Comparison of ENCODE assay signal across 27 mouse cellular contexts in genomic region chr4:154056046-154056445, GRCm38 (mm10). TPM values are rescaled to one million over a fixed set of nuclear protein-coding genes. Genes with fewer than 3 reads are reported as not detected.
DNase-seq lines count a peak whose midpoint lies in the region; ATAC-seq and TF ChIP-seq lines count a peak whose summit lies in the region.
"Had no signal": no experiment of that assay in that cellular context is flagged by ENCODE, and none has a peak within 500 bp of the region (broad histone marks: within the 10 kb centered on the region; RNA-seq: fewer than 3 reads in every experiment).

No protein-coding gene starts in this region.

- H3K9me3 ChIP-seq in heart, postnatal 0 days (replicated peaks; ENCODE audit: control insufficient read depth, low read length): no peaks in the 10 kb centered on the region
- H3K9me3 ChIP-seq in heart, embryonic 10.5 days: no peaks in the 10 kb centered on the region
- no peaks in the 10 kb centered on the region for H3K9me3 ChIP-seq in embryonic facial prominence, embryonic 13.5 days
- H3K9me3 ChIP-seq: G1E; hindbrain, embryonic 13.5 days; intestine, embryonic 15.5 days had no signal

- WGBS in heart, postnatal 0 days: 56% methylated on average over 2 of the region's 2 CpGs
- 71% methylated on average over 2 of the region's 2 CpGs for whole genome bisulfite sequencing in heart, embryonic 10.5 days
- WGBS in embryonic facial prominence, embryonic 13.5 days: 40% methylated on average over 2 of the region's 2 CpGs
- WGBS in lung, adult 2 months: 58% methylated on average over 2 of the region's 2 CpGs

- no peak overlapping the region for H3K9ac ChIP-seq in heart, postnatal 0 days (replicated peaks; ENCODE audit: low read depth, low read length)
- H3K9ac ChIP-seq in embryonic facial prominence, embryonic 13.5 days: no peak overlapping the region
- H3K9ac ChIP-seq: forebrain, postnatal 0 days; hindbrain, embryonic 13.5 days; intestine, embryonic 15.5 days had no signal

- no peak for TF ChIP-seq CTCF in heart, postnatal 0 days (IDR thresholded peaks at IDR 0.05; ENCODE audit: low read depth)
- TF ChIP-seq CTCF in lung, adult 2 months (IDR thresholded peaks at IDR 0.05; ENCODE audit: insufficient read depth, low read length): no peak

- no peak for DNase-seq in heart, postnatal 0 days (ENCODE audit: low spot score)
- DNase-seq in heart, embryonic 10.5 days (ENCODE audit: low spot score): no peak
- DNase-seq in NIH3T3 (ENCODE audit: low read depth): peak; percentile 80
- DNase-seq in fibroblast of lung, adult 2 months (ENCODE audit: low read depth): peak; percentile 41
- no peak for DNase-seq in right cerebral cortex, postnatal 36 days (ENCODE audit: low spot score in 2 of 2)
- DNase-seq in lung, adult 2 months: no peak
- DNase-seq: B cell, adult 2 months; cerebellum, adult 11-12 months; cerebellum, adult 9-10 months; cerebellum, postnatal 25 days; forebrain, postnatal 0 days; gastrocnemius, postnatal 36 days; kidney, adult 18-20 months had no signal

- TF ChIP-seq EP300 in heart, postnatal 0 days (IDR thresholded peaks at IDR 0.05; ENCODE audit: low read depth): no peak

- H3K4me3 ChIP-seq in heart, postnatal 0 days (ENCODE audit: low read depth, low read length): no peak overlapping the region
- H3K4me3 ChIP-seq in heart, embryonic 10.5 days: no peak overlapping the region
- H3K4me3 ChIP-seq in embryonic facial prominence, embryonic 13.5 days: no peak overlapping the region
- no peak overlapping the region for H3K4me3 ChIP-seq in lung, adult 2 months (replicated peaks; ENCODE audit: extremely low read depth, low read depth, low read length)
- H3K4me3 ChIP-seq: erythroblast, embryonic 14.5 days; hindbrain, embryonic 13.5 days; intestine, embryonic 15.5 days had no signal

- ATAC-seq in heart, postnatal 0 days (ENCODE audit: insufficient read depth, low read depth): no peak
- no peak for ATAC-seq in embryonic facial prominence, embryonic 13.5 days (ENCODE audit: insufficient number of reproducible peaks, insufficient read depth, low FRiP score, low TSS enrichment, low read depth)
- ATAC-seq: CD4-positive, CD25-positive, alpha-beta regulatory T cell, adult 4 months; forebrain, postnatal 0 days; intestine, embryonic 15.5 days had no signal

- H3K36me3 ChIP-seq in heart, postnatal 0 days (replicated peaks; ENCODE audit: control insufficient read depth, insufficient read depth, low read length): no peaks in the 10 kb centered on the region
- H3K36me3 ChIP-seq in heart, embryonic 10.5 days: no peaks in the 10 kb centered on the region
- H3K36me3 ChIP-seq in embryonic facial prominence, embryonic 13.5 days: no peaks in the 10 kb centered on the region
- H3K36me3 ChIP-seq: G1E; hindbrain, embryonic 13.5 days; intestine, embryonic 15.5 days had no signal

- H3K4me2 ChIP-seq in heart, postnatal 0 days (ENCODE audit: low read depth, low read length): no peak overlapping the region
- H3K4me2 ChIP-seq in embryonic facial prominence, embryonic 13.5 days: no peak overlapping the region
- H3K4me2 ChIP-seq: heart, embryonic 11.5 days; hindbrain, embryonic 13.5 days; intestine, embryonic 15.5 days had no signal

- H3K27ac ChIP-seq in heart, postnatal 0 days (ENCODE audit: low read depth): 0 out of 2 replicates have a peak overlapping the region, but pooled peaks have one; percentile 26
- H3K27ac ChIP-seq in heart, embryonic 10.5 days: no peak overlapping the region
- peak overlapping the region; percentile 66 for H3K27ac ChIP-seq in embryonic facial prominence, embryonic 13.5 days
- H3K27ac ChIP-seq: hindbrain, embryonic 13.5 days; intestine, embryonic 15.5 days had no signal

- H3K4me1 ChIP-seq in heart, postnatal 0 days (ENCODE audit: control insufficient read depth, insufficient read depth): no peaks in the 10 kb centered on the region
- no peaks in the 10 kb centered on the region for H3K4me1 ChIP-seq in heart, embryonic 10.5 days
- H3K4me1 ChIP-seq in embryonic facial prominence, embryonic 13.5 days: peaks cover 24% of the 10 kb centered on the region
- no peaks in the 10 kb centered on the region for H3K4me1 ChIP-seq in lung, adult 2 months (ENCODE audit: control insufficient read depth, insufficient read depth, low read length)
- H3K4me1 ChIP-seq: hindbrain, embryonic 13.5 days; intestine, embryonic 15.5 days had no signal

- TF ChIP-seq POLR2A in lung, adult 2 months (IDR thresholded peaks at IDR 0.05; ENCODE audit: borderline replicate concordance, extremely low read depth, low read depth, low read length): no peak

- H3K27me3 ChIP-seq in heart, postnatal 0 days (ENCODE audit: control insufficient read depth, insufficient read depth, low read length): no peaks in the 10 kb centered on the region
- H3K27me3 ChIP-seq in heart, embryonic 10.5 days (ENCODE audit: insufficient read depth, poor library complexity, severe bottlenecking): peaks cover 28% of the 10 kb centered on the region; the same call in 1 of the 2 replicates
- H3K27me3 ChIP-seq in embryonic facial prominence, embryonic 13.5 days: no peaks in the 10 kb centered on the region
- H3K27me3 ChIP-seq: hindbrain, embryonic 13.5 days had no signal

RNA-seq across cellular contexts. Expression of gene Ccdc27, which starts 13.6 kb away (rescaled TPM):
- total RNA-seq in heart, postnatal 0 days (2014; rRNA removed; ENCODE audit: low replicate concordance): not detected in 2 replicates
- not detected in 2 replicates for polyA plus RNA-seq in heart, postnatal 0 days (2015; fragmentation: Nextera tagmentation; extraction: Ambion mirVana)
- polyA plus RNA-seq in heart, embryonic 10.5 days (2016; fragmentation: Nextera tagmentation; extraction: Ambion mirVana): not detected in 2 replicates
- polyA plus RNA-seq in embryonic facial prominence, embryonic 13.5 days (2015; fragmentation: Nextera tagmentation; extraction: Ambion mirVana): not detected in 2 replicates
- polyA plus RNA-seq in lung, adult 2 months (2012; rRNA removed): not detected in 2 replicates
- total RNA-seq: adrenal gland, postnatal 14 days; forebrain, postnatal 0 days; G1E; gastrocnemius, adult 18-20 months; gastrocnemius, postnatal 36 days; heart, postnatal 14 days; hematopoietic stem cell, adult 5-6 weeks had no signal
- polyA plus RNA-seq: CD4-positive, CD25-positive, alpha-beta regulatory T cell, adult 4 months; cortical plate, adult 2 months; erythroblast, embryonic 14.5 days; forebrain, embryonic 11.5 days; forebrain, postnatal 0 days; G1E; heart, embryonic 11.5 days; hindbrain, embryonic 13.5 days; intestine, embryonic 15.5 days; kidney, embryonic 14.5 days had no signal

RNA-seq across cellular contexts. Expression of gene Smim1, which starts 30.0 kb away (rescaled TPM):
- total RNA-seq in heart, postnatal 0 days (2014; rRNA removed; ENCODE audit: low replicate concordance): 15.9 and 26.5 TPM in 2 replicates
- 23.8 and 32.6 TPM in 2 replicates for polyA plus RNA-seq in heart, postnatal 0 days (2015; fragmentation: Nextera tagmentation; extraction: Ambion mirVana)
- polyA plus RNA-seq in heart, embryonic 10.5 days (2016; fragmentation: Nextera tagmentation; extraction: Ambion mirVana): 120 and 132 TPM in 2 replicates
- 12.5 and 16.8 TPM in 2 replicates for polyA plus RNA-seq in embryonic facial prominence, embryonic 13.5 days (2015; fragmentation: Nextera tagmentation; extraction: Ambion mirVana)
- polyA plus RNA-seq in lung, adult 2 months (2012; rRNA removed): 102 and 121 TPM in 2 replicates

RNA-seq across cellular contexts. Expression of gene Lrrc47, which starts 44.5 kb away (rescaled TPM):
- total RNA-seq in heart, postnatal 0 days (2014; rRNA removed; ENCODE audit: low replicate concordance): 13.4 and 18.0 TPM in 2 replicates
- 11.1 and 12.2 TPM in 2 replicates for polyA plus RNA-seq in heart, postnatal 0 days (2015; fragmentation: Nextera tagmentation; extraction: Ambion mirVana)
- 18.5 and 27.0 TPM in 2 replicates for polyA plus RNA-seq in heart, embryonic 10.5 days (2016; fragmentation: Nextera tagmentation; extraction: Ambion mirVana)
- 20.1 and 21.4 TPM in 2 replicates for polyA plus RNA-seq in embryonic facial prominence, embryonic 13.5 days (2015; fragmentation: Nextera tagmentation; extraction: Ambion mirVana)
- polyA plus RNA-seq in lung, adult 2 months (2012; rRNA removed): 55.5 and 57.4 TPM in 2 replicates

Comparison
In these comparisons a context has a peak if more than half of its experiments do, and no peak if none do; other contexts are left out.
1. DNase-seq: peak in NIH3T3 (single experiment) and fibroblast of lung, adult 2 months (single experiment); none in heart, postnatal 0 days (single experiment), heart, embryonic 10.5 days (single experiment), right cerebral cortex, postnatal 36 days (0 of 2) and lung, adult 2 months (single experiment).